Mouse (Mus musculus): ENCODE measurements around the gene Nmnat1. TPM values are rescaled to one million over a fixed set of nuclear protein-coding genes. Genes with fewer than 3 reads are reported as not detected.

The Nmnat1 gene
- 11.1 and 11.9 TPM in 2 replicates for polyA plus RNA-seq (2015; fragmentation: Nextera tagmentation; extraction: Ambion mirVana)

GRCm38 (mm10) chr4:149485053-149485824, at the start of gene Nmnat1, which contains the start of gene Lzic:
Gene Nmnat1, minus strand, starts transcription at chr4:149485202.
Gene Lzic, plus strand, starts transcription at chr4:149485229.
- H3K9me3 ChIP-seq, result no peaks in the 10 kb centered on the region
- no peaks in the 10 kb centered on the region for H3K27me3 ChIP-seq (replicated peaks)
- peak within 1 kb of the TSS; percentile 87 for H3K27ac ChIP-seq (replicated peaks)
- H3K4me2 ChIP-seq, result peak within 1 kb of the TSS; percentile 81
- peaks cover 37% of the 10 kb centered on the region for H3K36me3 ChIP-seq
- H3K9ac ChIP-seq, result peak within 1 kb of the TSS; percentile 92
- H3K4me1 ChIP-seq, result peaks cover 23% of the 10 kb centered on the region
- H3K4me3 ChIP-seq, result peak within 1 kb of the TSS; percentile 78
- peak; percentile 87 for ATAC-seq (ENCODE audit: extremely low read depth, insufficient number of reproducible peaks, low FRiP score, low TSS enrichment)
- WGBS, result under 1% methylated on average over 60 of the region's 60 CpGs

- H3K9me3 ChIP-seq, result no peaks in the 10 kb centered on the region
- H3K36me3 ChIP-seq, result no peaks in the 10 kb centered on the region
- H3K27me3 ChIP-seq (replicated peaks), result no peaks in the 10 kb centered on the region
- no peak for ATAC-seq (ENCODE audit: extremely low read depth, insufficient number of reproducible peaks, low FRiP score, low TSS enrichment)
- whole genome bisulfite sequencing, result 42% methylated on average over 6 of the region's 6 CpGs
- H3K4me3 ChIP-seq, result no peak overlapping the region
- H3K4me2 ChIP-seq, result no peak overlapping the region
- H3K27ac ChIP-seq (replicated peaks), result peak overlapping the region; percentile 48
- H3K4me1 ChIP-seq, result peaks cover 54% of the 10 kb centered on the region
- H3K9ac ChIP-seq, result no peak overlapping the region
Observed at GRCm38 (mm10) chr4:149529691-149530090, 44.7 kb upstream of the Nmnat1 start.

GRCm38 (mm10) chr4:149527621-149528354, 42.8 kb upstream of the Nmnat1 start:
- WGBS, result 65% methylated on average over 15 of the region's 15 CpGs
- H3K9ac ChIP-seq, result no peak overlapping the region
- H3K36me3 ChIP-seq, result no peaks in the 10 kb centered on the region
- H3K27ac ChIP-seq (replicated peaks), result peak overlapping the region; percentile 6; the same call in 1 of the 2 replicates
- H3K4me3 ChIP-seq, result no peak overlapping the region
- no peaks in the 10 kb centered on the region for H3K9me3 ChIP-seq
- no peak for ATAC-seq (ENCODE audit: extremely low read depth, insufficient number of reproducible peaks, low FRiP score, low TSS enrichment)
- no peak overlapping the region for H3K4me2 ChIP-seq
- no peaks in the 10 kb centered on the region for H3K27me3 ChIP-seq (replicated peaks)
- peaks cover 72% of the 10 kb centered on the region for H3K4me1 ChIP-seq

- Histone ChIP-seq H3K4me2 (no peak overlapping the region), H3K27ac (replicated peaks) (peak overlapping the region; percentile 48; the same call in 1 of the 2 replicates), H3K27me3 (replicated peaks) (no peaks in the 10 kb centered on the region), H3K4me1 (peaks cover 86% of the 10 kb centered on the region), H3K4me3 (no peak overlapping the region), H3K9me3 (no peaks in the 10 kb centered on the region), H3K9ac (peak overlapping the region; percentile 66), H3K36me3 (no peaks in the 10 kb centered on the region)
- ATAC-seq (ENCODE audit: extremely low read depth, insufficient number of reproducible peaks, low FRiP score, low TSS enrichment), result no peak
- 44% methylated on average over 7 of the region's 7 CpGs for WGBS
Observed at GRCm38 (mm10) chr4:149526330-149526729, 41.3 kb upstream of the Nmnat1 start.

GRCm38 (mm10) chr4:149525811-149526210, 40.8 kb upstream of the Nmnat1 start:
- no peaks in the 10 kb centered on the region for H3K27me3 ChIP-seq (replicated peaks)
- peaks cover 91% of the 10 kb centered on the region for H3K4me1 ChIP-seq
- no peaks in the 10 kb centered on the region for H3K36me3 ChIP-seq
- ATAC-seq (ENCODE audit: extremely low read depth, insufficient number of reproducible peaks, low FRiP score, low TSS enrichment), result no peak
- H3K9me3 ChIP-seq, result no peaks in the 10 kb centered on the region
- H3K9ac ChIP-seq, result peak overlapping the region; percentile 66
- H3K4me3 ChIP-seq, result no peak overlapping the region
- 76% methylated on average over 6 of the region's 6 CpGs for WGBS
- H3K4me2 ChIP-seq, result no peak overlapping the region
- H3K27ac ChIP-seq (replicated peaks), result peak overlapping the region; percentile 48

GRCm38 (mm10) chr4:149525170-149525569, 40.2 kb upstream of the Nmnat1 start:
- no peak overlapping the region for H3K4me2 ChIP-seq
- H3K4me3 ChIP-seq, result no peak overlapping the region
- no peaks in the 10 kb centered on the region for H3K36me3 ChIP-seq
- no peak for ATAC-seq (ENCODE audit: extremely low read depth, insufficient number of reproducible peaks, low FRiP score, low TSS enrichment)
- H3K4me1 ChIP-seq, result peaks cover 89% of the 10 kb centered on the region
- H3K27ac ChIP-seq (replicated peaks), result peak overlapping the region; percentile 20; the same call in 1 of the 2 replicates
- 81% methylated on average over 4 of the region's 4 CpGs for WGBS
- no peaks in the 10 kb centered on the region for H3K9me3 ChIP-seq
- H3K27me3 ChIP-seq (replicated peaks), result no peaks in the 10 kb centered on the region
- peak overlapping the region; percentile 66; the same call in 1 of the 2 replicates for H3K9ac ChIP-seq

GRCm38 (mm10) chr4:149523961-149524360, 39.0 kb upstream of the Nmnat1 start:
- no peaks in the 10 kb centered on the region for H3K27me3 ChIP-seq (replicated peaks)
- no peak for ATAC-seq (ENCODE audit: extremely low read depth, insufficient number of reproducible peaks, low FRiP score, low TSS enrichment)
- no peak overlapping the region for H3K4me3 ChIP-seq
- peaks cover 84% of the 10 kb centered on the region for H3K4me1 ChIP-seq
- H3K9me3 ChIP-seq, result no peaks in the 10 kb centered on the region
- no peak overlapping the region for H3K27ac ChIP-seq (replicated peaks)
- H3K4me2 ChIP-seq, result no peak overlapping the region
- H3K36me3 ChIP-seq, result no peaks in the 10 kb centered on the region
- 83% methylated on average over 6 of the region's 6 CpGs for WGBS
- H3K9ac ChIP-seq, result peak overlapping the region; percentile 41; the same call in 1 of the 2 replicates

- H3K9ac ChIP-seq, result no peak overlapping the region
- H3K4me3 ChIP-seq, result no peak overlapping the region
- H3K4me2 ChIP-seq, result no peak overlapping the region
- no peaks in the 10 kb centered on the region for H3K27me3 ChIP-seq (replicated peaks)
- peaks cover 65% of the 10 kb centered on the region for H3K4me1 ChIP-seq
- WGBS, result 64% methylated on average over 10 of the region's 10 CpGs
- no peaks in the 10 kb centered on the region for H3K9me3 ChIP-seq
- no peak overlapping the region for H3K27ac ChIP-seq (replicated peaks)
- H3K36me3 ChIP-seq, result no peaks in the 10 kb centered on the region
- ATAC-seq (ENCODE audit: extremely low read depth, insufficient number of reproducible peaks, low FRiP score, low TSS enrichment), result no peak
Observed at GRCm38 (mm10) chr4:149521258-149521657, 36.3 kb upstream of the Nmnat1 start.

GRCm38 (mm10) chr4:149518351-149519220, 33.6 kb upstream of the Nmnat1 start:
- peak overlapping the region; percentile 97 for H3K4me2 ChIP-seq
- WGBS, result 4% methylated on average over 47 of the region's 52 CpGs
- ATAC-seq (ENCODE audit: extremely low read depth, insufficient number of reproducible peaks, low FRiP score, low TSS enrichment), result no peak
- no peaks in the 10 kb centered on the region for H3K9me3 ChIP-seq
- H3K9ac ChIP-seq, result peak overlapping the region; percentile 97
- H3K4me1 ChIP-seq, result peaks cover 39% of the 10 kb centered on the region
- peak overlapping the region; percentile 92 for H3K4me3 ChIP-seq
- H3K36me3 ChIP-seq, result no peaks in the 10 kb centered on the region
- peak overlapping the region; percentile 70 for H3K27ac ChIP-seq (replicated peaks)
- H3K27me3 ChIP-seq (replicated peaks), result no peaks in the 10 kb centered on the region

GRCm38 (mm10) chr4:149517868-149518340, 32.9 kb upstream of the Nmnat1 start, which contains the start of gene Ctnnbip1:
Gene Ctnnbip1, plus strand, starts transcription at chr4:149518236.
- Histone ChIP-seq H3K27ac (replicated peaks) (peak within 1 kb of the TSS; percentile 70), H3K9ac (peak within 1 kb of the TSS; percentile 97), H3K4me1 (peaks cover 32% of the 10 kb centered on the region), H3K9me3 (no peaks in the 10 kb centered on the region), H3K4me3 (peak within 1 kb of the TSS; percentile 92), H3K4me2 (peak within 1 kb of the TSS; percentile 97), H3K27me3 (replicated peaks) (no peaks in the 10 kb centered on the region), H3K36me3 (no peaks in the 10 kb centered on the region)
- under 1% methylated on average over 44 of the region's 46 CpGs for WGBS
- ATAC-seq (ENCODE audit: extremely low read depth, insufficient number of reproducible peaks, low FRiP score, low TSS enrichment), result peak; percentile 98
